Mouse (Mus musculus): ENCODE results near the gene Gnao1. TPM values are rescaled to one million over a fixed set of nuclear protein-coding genes. Genes with fewer than 3 reads are reported as not detected.

Gnao1 gene
- polyA plus RNA-seq, 1 experiment from 2014 or later: 160 TPM

Small RNA genes within 50 kb of the gene (microRNA-seq; reads per million reads assigned to microRNA genes)
- not detected for gene Gm24159

Other genes starting within 250 kb of the Gnao1 start
- gene Amfr, start 202.9 kb downstream of the Gnao1 start, polyA plus RNA-seq (2015; fragmentation: Nextera tagmentation; extraction: Ambion mirVana): 67.1 and 74.4 TPM in 2 replicates
- 96.6 and 98.6 TPM in 2 replicates for gene Nudt21, start 227.1 kb downstream of the Gnao1 start, polyA plus RNA-seq (2015; fragmentation: Nextera tagmentation; extraction: Ambion mirVana)
- gene Ogfod1, start 227.2 kb downstream of the Gnao1 start, polyA plus RNA-seq (2015; fragmentation: Nextera tagmentation; extraction: Ambion mirVana): 12.8 and 14.2 TPM in 2 replicates